Mouse (Mus musculus): Measurements from ENCODE around the gene Theg. TPM values are rescaled to one million over a fixed set of nuclear protein-coding genes. Genes with fewer than 3 reads are reported as not detected.
A peak's percentile ranks its signal among the peaks of the same experiment; 100 is the strongest.

Gene Theg
- polyA plus RNA-seq, 2 experiments, result not detected

GRCm38 (mm10) chr10:79606537-79606936 lies 19.4 kb upstream of the Theg start:
- WGBS, result 63% methylated on average over 4 of the region's 4 CpGs
- TF ChIP-seq POLR2A (IDR thresholded peaks at IDR 0.05; ENCODE audit: borderline replicate concordance, extremely low read depth, insufficient read depth, insufficient read length), result no peak
- ATAC-seq (ENCODE audit: low FRiP score, low read depth), result no peak
- no peak overlapping the region for H3K4me3 ChIP-seq (replicated peaks; ENCODE audit: low read length)
- H3K4me1 ChIP-seq (ENCODE audit: control insufficient read depth, insufficient read depth, low read length), result no peaks in the 10 kb centered on the region
- H3K27me3 ChIP-seq (ENCODE audit: control insufficient read depth, insufficient read depth, low read length), result no peaks in the 10 kb centered on the region
- H3K9ac ChIP-seq (ENCODE audit: low read depth, low read length, severe bottlenecking), result no peak overlapping the region
- H3K36me3 ChIP-seq (ENCODE audit: control insufficient read depth, insufficient read depth, low read length), result no peaks in the 10 kb centered on the region
- no peak overlapping the region for H3K27ac ChIP-seq (replicated peaks; ENCODE audit: low read depth, low read length)
- H3K9me3 ChIP-seq (ENCODE audit: control insufficient read depth, low read length), result no peaks in the 10 kb centered on the region
- no peak overlapping the region for H3K4me2 ChIP-seq (replicated peaks; ENCODE audit: low read depth, low read length, severe bottlenecking)
- no peak for DNase-seq (ENCODE audit: low spot score)

DNA sequence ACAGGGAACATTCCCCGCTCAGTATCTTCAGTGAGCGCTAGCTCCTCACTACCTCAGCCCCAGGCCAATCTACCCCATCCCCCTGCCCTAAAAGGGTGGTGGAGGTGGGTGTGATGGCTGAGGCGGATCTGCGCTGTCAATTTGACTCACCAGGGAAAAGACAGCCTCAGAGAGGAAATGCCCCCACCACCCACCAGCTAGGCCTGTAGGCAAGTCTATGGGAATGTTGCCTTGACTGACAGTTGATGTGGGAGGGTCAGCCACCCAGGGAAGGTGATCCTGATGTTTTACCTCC lies 10.8 kb upstream of the Theg start:
- 65% methylated on average over 4 of the region's 4 CpGs for WGBS
- H3K36me3 ChIP-seq (ENCODE audit: control insufficient read depth, insufficient read depth, low read length), result no peaks in the 10 kb centered on the region
- ATAC-seq (ENCODE audit: low FRiP score, low read depth) (no peak), DNase-seq (ENCODE audit: low spot score) (no peak)
- no peaks in the 10 kb centered on the region for H3K27me3 ChIP-seq (ENCODE audit: control insufficient read depth, insufficient read depth, low read length)
- no peak overlapping the region for H3K9ac ChIP-seq (ENCODE audit: low read depth, low read length, severe bottlenecking)
- H3K9me3 ChIP-seq (ENCODE audit: control insufficient read depth, low read length), result no peaks in the 10 kb centered on the region
- H3K4me3 ChIP-seq (replicated peaks; ENCODE audit: low read length), result no peak overlapping the region
- no peak overlapping the region for H3K27ac ChIP-seq (replicated peaks; ENCODE audit: low read depth, low read length)
- no peaks in the 10 kb centered on the region for H3K4me1 ChIP-seq (ENCODE audit: control insufficient read depth, insufficient read depth, low read length)
- H3K4me2 ChIP-seq (replicated peaks; ENCODE audit: low read depth, low read length, severe bottlenecking), result no peak overlapping the region
- TF ChIP-seq POLR2A (IDR thresholded peaks at IDR 0.05; ENCODE audit: borderline replicate concordance, extremely low read depth, insufficient read depth, insufficient read length), result no peak

DNA sequence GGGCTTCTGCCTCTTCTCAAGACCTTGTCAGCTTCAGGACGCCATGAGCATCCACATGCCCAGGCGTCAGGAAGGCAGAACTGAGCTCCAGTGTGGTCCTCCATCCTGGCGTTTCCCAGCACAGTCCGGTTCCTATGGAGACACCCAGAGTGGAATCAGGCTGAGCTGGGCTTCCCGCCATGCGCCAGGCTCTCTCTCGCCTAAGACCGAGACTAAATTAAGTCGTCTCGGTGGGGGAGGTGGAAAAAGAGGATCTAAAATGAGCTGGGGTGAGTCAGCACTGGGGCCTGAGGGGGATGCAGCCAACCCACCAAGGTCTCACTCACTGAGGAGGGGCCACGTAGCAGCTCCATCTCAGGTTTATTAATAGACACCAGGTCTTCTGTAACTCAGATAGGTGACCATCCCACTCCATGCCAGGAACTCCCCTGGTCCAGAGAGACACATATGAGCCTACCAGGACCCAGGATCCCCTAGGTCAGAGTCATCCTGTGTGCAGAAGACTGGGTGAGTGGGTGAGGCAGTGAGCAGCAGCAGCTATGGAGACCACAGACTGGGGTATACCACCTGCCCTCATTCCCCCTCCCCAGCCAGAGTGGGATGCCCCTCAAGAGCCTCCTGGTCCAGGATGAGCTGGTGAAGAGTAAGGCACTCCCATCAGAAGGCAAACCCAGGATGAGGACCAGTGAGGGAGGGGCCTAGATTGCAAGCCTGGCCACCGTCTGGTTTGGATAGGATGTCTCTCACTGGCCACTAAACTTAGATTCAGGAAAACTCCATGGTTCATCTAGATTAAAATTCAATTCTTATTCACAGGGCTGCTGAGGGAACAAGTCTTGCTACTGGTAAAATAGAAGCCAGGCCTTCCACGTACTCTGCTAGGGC lies 10.2 kb upstream of the Theg start:
- Histone ChIP-seq H3K27ac (replicated peaks; ENCODE audit: low read depth, low read length) (no peak overlapping the region), H3K4me3 (replicated peaks; ENCODE audit: low read length) (no peak overlapping the region), H3K4me2 (replicated peaks; ENCODE audit: low read depth, low read length, severe bottlenecking) (no peak overlapping the region), H3K4me1 (ENCODE audit: control insufficient read depth, insufficient read depth, low read length) (no peaks in the 10 kb centered on the region), H3K36me3 (ENCODE audit: control insufficient read depth, insufficient read depth, low read length) (no peaks in the 10 kb centered on the region), H3K9ac (ENCODE audit: low read depth, low read length, severe bottlenecking) (no peak overlapping the region), H3K9me3 (ENCODE audit: control insufficient read depth, low read length) (no peaks in the 10 kb centered on the region), H3K27me3 (ENCODE audit: control insufficient read depth, insufficient read depth, low read length) (no peaks in the 10 kb centered on the region)
- TF ChIP-seq POLR2A (IDR thresholded peaks at IDR 0.05; ENCODE audit: borderline replicate concordance, extremely low read depth, insufficient read depth, insufficient read length), result no peak
- WGBS, result 32% methylated on average over 13 of the region's 13 CpGs
- no peak for ATAC-seq (ENCODE audit: low FRiP score, low read depth)
- no peak for DNase-seq (ENCODE audit: low spot score)

DNA sequence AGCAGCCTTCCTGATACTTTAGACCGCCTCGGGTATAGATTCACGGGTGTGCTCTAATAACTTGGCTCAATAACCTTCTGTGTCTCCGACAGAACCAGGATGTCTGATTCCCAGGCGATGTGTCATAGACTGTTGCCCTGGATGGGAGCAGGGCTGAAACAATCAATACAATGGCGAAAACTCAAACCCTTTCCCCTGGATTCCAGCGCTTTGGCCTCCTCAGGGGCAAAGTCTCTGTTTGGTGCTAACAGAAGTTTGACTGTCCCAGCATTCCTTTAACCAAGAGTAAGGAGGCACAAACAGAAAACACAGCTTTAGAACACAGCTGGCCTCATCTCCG lies 8.4 kb upstream of the Theg start:
- Histone ChIP-seq H3K4me3 (replicated peaks; ENCODE audit: low read length) (no peak overlapping the region), H3K9me3 (ENCODE audit: control insufficient read depth, low read length) (no peaks in the 10 kb centered on the region), H3K4me1 (ENCODE audit: control insufficient read depth, insufficient read depth, low read length) (no peaks in the 10 kb centered on the region), H3K4me2 (replicated peaks; ENCODE audit: low read depth, low read length, severe bottlenecking) (no peak overlapping the region), H3K9ac (ENCODE audit: low read depth, low read length, severe bottlenecking) (no peak overlapping the region), H3K27ac (replicated peaks; ENCODE audit: low read depth, low read length) (no peak overlapping the region), H3K36me3 (ENCODE audit: control insufficient read depth, insufficient read depth, low read length) (no peaks in the 10 kb centered on the region), H3K27me3 (ENCODE audit: control insufficient read depth, insufficient read depth, low read length) (no peaks in the 10 kb centered on the region)
- no peak for DNase-seq (ENCODE audit: low spot score)
- WGBS, result 57% methylated on average over 8 of the region's 8 CpGs
- no peak for ATAC-seq (ENCODE audit: low FRiP score, low read depth)
- no peak for TF ChIP-seq POLR2A (IDR thresholded peaks at IDR 0.05; ENCODE audit: borderline replicate concordance, extremely low read depth, insufficient read depth, insufficient read length)

GRCm38 (mm10) chr10:79594872-79595589 lies 7.9 kb upstream of the Theg start:
- H3K27me3 ChIP-seq (ENCODE audit: control insufficient read depth, insufficient read depth, low read length), result no peaks in the 10 kb centered on the region
- no peaks in the 10 kb centered on the region for H3K36me3 ChIP-seq (ENCODE audit: control insufficient read depth, insufficient read depth, low read length)
- no peaks in the 10 kb centered on the region for H3K4me1 ChIP-seq (ENCODE audit: control insufficient read depth, insufficient read depth, low read length)
- ATAC-seq (ENCODE audit: low FRiP score, low read depth) (peak; percentile 86), DNase-seq (ENCODE audit: low spot score) (peak; percentile 82)
- H3K4me2 ChIP-seq (replicated peaks; ENCODE audit: low read depth, low read length, severe bottlenecking), result no peak overlapping the region
- H3K9ac ChIP-seq (ENCODE audit: low read depth, low read length, severe bottlenecking), result no peak overlapping the region
- 0 out of 2 replicates have a peak, but pooled peaks have one; percentile 17 for TF ChIP-seq POLR2A (IDR thresholded peaks at IDR 0.05; ENCODE audit: borderline replicate concordance, extremely low read depth, insufficient read depth, insufficient read length)
- WGBS, result 15% methylated on average over 17 of the region's 17 CpGs
- no peaks in the 10 kb centered on the region for H3K9me3 ChIP-seq (ENCODE audit: control insufficient read depth, low read length)
- no peak overlapping the region for H3K27ac ChIP-seq (replicated peaks; ENCODE audit: low read depth, low read length)
- no peak overlapping the region for H3K4me3 ChIP-seq (replicated peaks; ENCODE audit: low read length)

All from limb, embryonic 14.5 days (tissue).